Mouse (Mus musculus): Measurements from ENCODE around the gene Spred2. TPM values are rescaled to one million over a fixed set of nuclear protein-coding genes. Genes with fewer than 3 reads are reported as not detected.
A peak's percentile ranks its signal among the peaks of the same experiment; 100 is the strongest.

The Spred2 gene
- total RNA-seq, 2 experiments from 2014 or later, result 63.9 to 68.4 TPM

GRCm38 (mm10) chr11:19944701-19945100, 20.5 kb downstream of the Spred2 start:
- no peak for DNase-seq (ENCODE audit: extremely low spot score in 1 of 2, low spot score in 2 of 2)
- intact Hi-C loops (cut with DNase I), result no loop called here

GRCm38 (mm10) chr11:19946721-19947120, 22.5 kb downstream of the Spred2 start:
- intact Hi-C loops (cut with DNase I), result no loop called here
- DNase-seq (ENCODE audit: extremely low spot score in 1 of 2, low spot score in 2 of 2), result no peak

- peak in 1 of 2 experiments; percentile 39 for DNase-seq (ENCODE audit: extremely low spot score in 1 of 2, low spot score in 2 of 2)
- intact Hi-C loops (cut with DNase I), result no loop called here
These were observed 23.5 kb downstream of the Spred2 start for GRCm38 (mm10) chr11:19947626-19948135.

GRCm38 (mm10) chr11:19949725-19950124, 25.6 kb downstream of the Spred2 start:
- intact Hi-C loops (cut with DNase I), result no loop called here
- no peak for DNase-seq (ENCODE audit: extremely low spot score in 1 of 2, low spot score in 2 of 2)

- intact Hi-C loops (cut with DNase I), result no loop called here
- no peak for DNase-seq (ENCODE audit: extremely low spot score in 1 of 2, low spot score in 2 of 2)
These were observed 26.0 kb downstream of the Spred2 start for GRCm38 (mm10) chr11:19950169-19950568.

- DNase-seq (ENCODE audit: extremely low spot score in 1 of 2, low spot score in 2 of 2), result no peak
- intact Hi-C loops (cut with DNase I), result no loop called here
These were observed 28.8 kb downstream of the Spred2 start for GRCm38 (mm10) chr11:19952963-19953362.

GRCm38 (mm10) chr11:19953919-19954318, 29.7 kb downstream of the Spred2 start:
- intact Hi-C loops (cut with DNase I), result no loop called here
- DNase-seq (ENCODE audit: extremely low spot score in 1 of 2, low spot score in 2 of 2), result no peak

- no peak for DNase-seq (ENCODE audit: extremely low spot score in 1 of 2, low spot score in 2 of 2)
- intact Hi-C loops (cut with DNase I), result no loop called here
These were observed 30.9 kb downstream of the Spred2 start for GRCm38 (mm10) chr11:19955069-19955468.

- no peak for DNase-seq (ENCODE audit: extremely low spot score in 1 of 2, low spot score in 2 of 2)
- intact Hi-C loops (cut with DNase I), result no loop called here
These were observed 31.5 kb downstream of the Spred2 start for GRCm38 (mm10) chr11:19955701-19956100.

GRCm38 (mm10) chr11:19959006-19959405, 34.8 kb downstream of the Spred2 start:
- DNase-seq (ENCODE audit: extremely low spot score in 1 of 2, low spot score in 2 of 2), result no peak
- intact Hi-C loops (cut with DNase I), result no loop called here

- no peak for DNase-seq (ENCODE audit: extremely low spot score in 1 of 2, low spot score in 2 of 2)
- intact Hi-C loops (cut with DNase I), result no loop called here
These were observed 35.7 kb downstream of the Spred2 start for GRCm38 (mm10) chr11:19959897-19960296.

- intact Hi-C loops (cut with DNase I), result no loop called here
- no peak for DNase-seq (ENCODE audit: extremely low spot score in 1 of 2, low spot score in 2 of 2)
These were observed 36.4 kb downstream of the Spred2 start for GRCm38 (mm10) chr11:19960541-19960940.

- intact Hi-C loops (cut with DNase I), result no loop called here
- DNase-seq (ENCODE audit: extremely low spot score in 1 of 2, low spot score in 2 of 2), result no peak
These were observed 36.9 kb downstream of the Spred2 start for GRCm38 (mm10) chr11:19961088-19961487.

GRCm38 (mm10) chr11:19961766-19962365, 37.7 kb downstream of the Spred2 start:
- intact Hi-C loops (cut with DNase I), result no loop called here
- no peak for DNase-seq (ENCODE audit: extremely low spot score in 1 of 2, low spot score in 2 of 2)

GRCm38 (mm10) chr11:19962796-19963195, 38.6 kb downstream of the Spred2 start:
- intact Hi-C loops (cut with DNase I), result no loop called here
- no peak for DNase-seq (ENCODE audit: extremely low spot score in 1 of 2, low spot score in 2 of 2)

- intact Hi-C loops (cut with DNase I), result no loop called here
- peak in 1 of 2 experiments; percentile 53 for DNase-seq (ENCODE audit: extremely low spot score in 1 of 2, low spot score in 2 of 2)
These were observed 39.6 kb downstream of the Spred2 start for GRCm38 (mm10) chr11:19963717-19964141.

- no peak for DNase-seq (ENCODE audit: extremely low spot score in 1 of 2, low spot score in 2 of 2)
- intact Hi-C loops (cut with DNase I), result no loop called here
These were observed 40.2 kb downstream of the Spred2 start for GRCm38 (mm10) chr11:19964333-19964732.

- DNase-seq (ENCODE audit: extremely low spot score in 1 of 2, low spot score in 2 of 2), result peak in 1 of 2 experiments; percentile 55
- intact Hi-C loops (cut with DNase I), result no loop called here
These were observed 40.9 kb downstream of the Spred2 start for GRCm38 (mm10) chr11:19965037-19965611.

GRCm38 (mm10) chr11:19965664-19966063, 41.5 kb downstream of the Spred2 start:
- intact Hi-C loops (cut with DNase I), result no loop called here
- DNase-seq (ENCODE audit: extremely low spot score in 1 of 2, low spot score in 2 of 2), result no peak

GRCm38 (mm10) chr11:19966294-19966693, 42.1 kb downstream of the Spred2 start:
- DNase-seq (ENCODE audit: extremely low spot score in 1 of 2, low spot score in 2 of 2), result no peak
- intact Hi-C loops (cut with DNase I), result no loop called here

- DNase-seq (ENCODE audit: extremely low spot score in 1 of 2, low spot score in 2 of 2), result no peak
- intact Hi-C loops (cut with DNase I), result no loop called here
These were observed 45.4 kb downstream of the Spred2 start for GRCm38 (mm10) chr11:19969584-19969983.

Data from left cerebral cortex, postnatal 10 days (tissue).